Mouse (Mus musculus) liver, adult 2 months (tissue): ENCODE results near the gene Csmd2.

Source experiments
- CTCF ChIP-seq: fragments of 200-500 bp; IDR thresholded peaks from 2 replicates; pipeline ENCODE4 v1.5.1; 2011; ENCODE audit warnings: low read depth, low read length, control low read depth
- POLR2A ChIP-seq: fragments of 200-500 bp; IDR thresholded peaks from 2 replicates; pipeline ENCODE4 v1.6.1; 2011; ENCODE audit warnings: low read length, control low read depth; ENCODE audit not compliant: insufficient read depth; ENCODE audit errors: extremely low read depth

DNA sequence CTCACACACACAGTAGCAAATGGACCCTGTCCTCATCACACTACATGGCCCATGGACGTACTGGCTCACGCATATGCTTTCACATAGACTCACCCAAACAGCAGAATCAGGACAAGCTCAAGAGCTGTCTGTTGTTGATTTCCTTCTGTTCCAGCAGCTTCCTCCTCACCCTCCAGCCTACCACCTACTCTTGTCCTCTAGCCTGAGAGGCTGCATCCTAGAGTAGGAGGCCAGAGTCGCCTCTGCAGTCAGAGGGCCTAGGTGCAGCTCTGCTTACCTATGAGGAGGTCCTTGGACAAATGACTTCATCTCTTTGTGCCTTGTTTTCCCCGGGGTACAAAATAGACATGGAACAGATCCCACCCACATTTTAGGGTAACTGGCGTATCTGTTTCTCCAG lies 403.8 kb downstream of the Csmd2 start:
- TF ChIP-seq CTCF (no peak), POLR2A (no peak)
